Mouse (Mus musculus) layer of hippocampus, adult 18-20 months (tissue): ENCODE results near the gene Gm42906. TPM values are rescaled to one million over a fixed set of nuclear protein-coding genes. Genes with fewer than 3 reads are reported as not detected.

Source experiments
- DNase-seq, 2 experiments: peaks; one replicate each; pipeline ENCODE4 v3.0.0; 2022; ENCODE audit warnings: low spot score in 2 of 2
- total RNA-seq, 2 experiments: library from RNA; stranded (reverse); gene quantifications; 2 replicates each; pipeline ENCODE4 v1.2.3; 2021

Gene Gm42906
- total RNA-seq, 2 experiments from 2014 or later: not detected

DNA sequence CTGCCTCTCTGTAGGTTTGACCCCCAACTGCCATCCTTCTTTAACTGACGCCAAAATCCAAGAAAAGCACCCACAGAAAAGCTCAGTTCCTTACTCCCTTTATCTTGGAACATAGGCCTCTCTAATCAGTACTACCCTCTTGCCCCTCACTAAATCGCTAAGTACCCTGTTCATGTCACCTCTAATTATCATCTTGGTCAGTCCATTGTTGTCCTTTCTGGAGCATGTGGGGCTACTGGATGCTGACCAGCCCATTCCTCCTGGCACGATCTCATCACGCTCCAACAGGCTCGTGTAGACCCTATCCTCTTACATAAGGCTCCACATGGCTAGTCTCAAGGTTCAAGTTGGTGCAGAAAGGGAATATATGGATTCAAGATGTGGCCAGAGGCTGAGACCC is 191.6 kb downstream of the Gm42906 start:
- no peak for DNase-seq

DNA sequence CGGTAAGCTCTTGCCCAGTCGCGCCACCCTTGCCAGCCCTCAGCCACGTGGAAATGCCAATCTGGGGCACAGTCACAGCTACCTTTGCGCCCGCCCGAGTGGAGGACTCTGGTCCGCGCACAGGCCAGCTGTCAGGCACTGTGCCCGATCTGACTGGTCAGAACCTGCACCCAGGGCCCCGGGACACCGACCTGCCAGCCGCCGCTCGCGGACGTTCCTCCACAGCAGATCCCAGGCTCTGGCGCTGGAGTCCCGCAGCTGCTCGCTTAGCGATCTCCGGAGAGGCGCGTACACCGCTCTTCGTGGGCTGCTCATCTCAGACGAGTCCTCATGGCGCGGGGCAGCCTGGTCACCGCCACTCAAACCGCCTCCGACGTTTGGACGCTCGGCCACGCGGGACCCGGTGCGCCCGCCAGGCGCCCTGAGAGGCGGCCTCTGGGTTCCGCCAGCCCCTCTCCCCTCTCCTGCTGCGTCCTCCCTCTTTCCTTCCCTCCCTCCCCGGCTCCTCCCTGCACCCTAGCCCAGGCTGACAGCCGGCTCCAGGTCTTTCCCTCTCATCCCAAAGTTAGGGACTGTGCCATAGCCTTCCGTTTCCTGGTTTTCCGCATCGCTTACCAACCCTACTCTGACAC is 194.4 kb downstream of the Gm42906 start, which contains the start of gene Stard13:
Gene Stard13 (minus strand): TSS at position 437 of the 632 bp plus-strand sequence.
- DNase-seq: peak in 1 of 2 experiments; percentile 35

GRCm38 (mm10) chr5:151232576-151233299 is 195.2 kb downstream of the Gm42906 start:
- DNase-seq: no peak

DNA sequence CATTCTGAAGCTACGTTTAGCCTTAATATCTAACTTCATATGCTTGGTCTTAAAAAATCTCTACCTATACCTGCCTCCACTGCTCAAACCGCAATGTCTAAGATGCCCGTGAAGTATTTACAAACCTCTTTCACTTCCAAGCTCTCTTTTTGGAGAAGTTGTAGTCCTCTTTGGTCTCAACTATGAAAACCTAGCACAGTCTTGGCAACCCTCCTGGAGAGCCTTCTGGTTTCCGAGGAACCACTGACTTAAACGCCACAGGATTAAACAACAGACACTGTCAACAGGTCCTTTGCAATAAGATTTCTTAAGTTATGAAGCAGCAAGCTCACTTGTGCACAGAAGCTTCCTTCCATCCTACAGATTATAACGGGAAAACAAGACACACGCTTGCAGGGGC is 196.1 kb downstream of the Gm42906 start:
- no peak for DNase-seq

DNA sequence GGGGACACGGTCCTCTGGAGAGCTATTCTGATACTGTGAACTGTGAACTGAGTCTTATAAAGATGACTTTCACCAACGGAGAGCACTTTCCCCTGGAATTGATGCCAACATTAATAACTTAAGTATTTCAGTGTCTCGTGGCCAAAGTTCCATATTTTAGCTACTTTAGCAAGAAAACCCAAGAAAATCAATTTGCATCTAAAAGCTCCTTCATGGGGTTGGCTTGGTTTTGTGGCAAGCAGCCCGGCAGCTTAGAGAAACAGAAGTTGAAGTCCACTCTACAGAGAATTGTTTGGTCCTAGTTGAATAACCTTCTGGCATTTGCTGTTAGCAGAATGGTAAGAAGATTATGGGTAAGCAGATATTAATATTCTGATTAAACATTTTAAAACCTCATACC is 196.6 kb downstream of the Gm42906 start:
- DNase-seq: peak in 1 of 2 experiments; percentile 23

GRCm38 (mm10) chr5:151230427-151230826 is 197.5 kb downstream of the Gm42906 start:
- no peak for DNase-seq

GRCm38 (mm10) chr5:151228367-151229005 is 199.5 kb downstream of the Gm42906 start:
- DNase-seq: no peak

DNA sequence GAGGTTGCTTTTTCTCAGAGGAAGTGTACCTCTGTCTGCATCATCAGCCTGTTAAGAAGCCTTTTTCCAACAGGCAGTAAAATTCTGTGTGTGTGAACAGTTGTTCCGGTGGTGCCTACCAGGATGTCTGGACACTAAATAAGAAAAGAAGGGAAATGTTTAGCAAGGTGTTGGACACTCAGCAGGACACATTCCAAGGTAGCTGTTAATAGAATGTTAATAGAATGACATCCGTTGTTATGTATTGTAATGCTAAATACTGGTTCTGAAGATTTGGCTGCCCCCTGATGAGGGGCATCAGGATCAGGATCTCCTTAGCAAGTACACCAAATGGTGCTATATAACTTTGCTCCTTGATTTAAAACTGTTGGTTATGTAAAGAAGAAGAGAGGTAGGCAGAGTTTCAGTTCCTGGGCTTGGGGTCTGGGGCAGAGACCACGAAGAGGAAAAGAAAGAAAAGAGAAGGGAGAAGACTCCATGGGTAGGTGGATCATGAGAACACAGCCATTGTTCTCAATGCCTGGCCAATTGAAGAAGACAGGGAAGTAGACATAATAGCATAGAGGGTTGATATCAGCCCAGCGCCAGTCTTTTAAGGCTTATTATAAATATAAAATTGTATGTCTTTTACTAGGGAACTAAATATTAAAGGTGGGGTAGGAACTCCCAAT is 204.1 kb downstream of the Gm42906 start:
- no peak for DNase-seq

DNA sequence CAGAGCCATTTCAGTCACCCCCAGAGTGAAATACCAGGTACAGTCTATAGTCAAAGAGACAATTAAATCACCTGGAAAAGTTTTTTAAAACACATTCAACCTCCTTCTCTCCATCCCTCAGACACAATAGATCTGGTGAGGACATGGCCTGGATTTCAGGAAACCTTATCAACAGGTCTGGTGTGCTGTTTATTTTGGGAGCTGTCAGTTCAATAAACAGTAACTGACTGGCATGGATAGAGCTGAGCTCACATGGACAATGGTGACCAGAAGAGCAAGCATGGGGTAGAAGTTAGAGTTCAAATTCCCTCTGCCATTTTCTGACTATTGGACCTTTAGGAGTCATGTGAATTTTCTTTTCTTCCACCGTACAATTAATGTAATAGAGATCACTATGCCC is 205.2 kb downstream of the Gm42906 start:
- DNase-seq: no peak

- DNase-seq: no peak
These were observed 209.3 kb downstream of the Gm42906 start for GRCm38 (mm10) chr5:151218689-151219115.

DNA sequence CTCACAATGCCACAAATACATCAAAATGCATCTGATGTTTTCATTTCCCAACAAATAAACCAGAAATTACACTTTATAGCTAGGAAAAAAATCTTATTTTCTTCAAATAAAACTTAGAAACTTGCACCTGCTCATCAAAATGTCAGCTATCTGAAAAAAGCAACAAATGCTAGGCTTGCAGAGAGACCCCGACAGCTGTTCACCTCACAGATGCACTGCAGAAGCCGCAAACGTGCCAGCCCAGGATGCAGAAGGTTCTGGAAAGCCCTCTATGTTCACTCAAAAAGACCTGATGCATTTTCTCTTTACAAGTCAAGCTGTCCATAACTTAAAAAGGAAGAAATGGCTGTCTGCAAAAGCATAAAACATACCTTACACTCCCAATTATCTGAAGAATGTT is 214.9 kb downstream of the Gm42906 start:
- DNase-seq: no peak

DNA sequence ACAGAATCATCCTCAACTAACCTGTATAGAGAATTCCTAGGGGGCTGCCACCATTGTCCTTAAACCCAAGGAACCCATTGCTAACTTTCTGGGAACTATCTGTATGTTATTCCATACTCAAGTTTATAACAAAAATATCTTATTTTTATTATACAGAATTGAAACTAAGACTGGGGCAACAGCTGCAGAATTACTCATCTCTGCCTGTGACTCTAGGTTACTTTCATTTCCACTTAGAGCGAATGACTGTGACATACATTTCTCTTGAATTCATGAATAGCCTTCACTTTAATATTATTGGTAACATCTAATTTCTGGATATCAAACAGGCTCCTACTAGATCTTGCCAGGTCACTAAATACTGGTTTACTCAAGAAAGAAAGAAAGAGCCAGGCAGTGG is 217.1 kb downstream of the Gm42906 start:
- no peak for DNase-seq

DNA sequence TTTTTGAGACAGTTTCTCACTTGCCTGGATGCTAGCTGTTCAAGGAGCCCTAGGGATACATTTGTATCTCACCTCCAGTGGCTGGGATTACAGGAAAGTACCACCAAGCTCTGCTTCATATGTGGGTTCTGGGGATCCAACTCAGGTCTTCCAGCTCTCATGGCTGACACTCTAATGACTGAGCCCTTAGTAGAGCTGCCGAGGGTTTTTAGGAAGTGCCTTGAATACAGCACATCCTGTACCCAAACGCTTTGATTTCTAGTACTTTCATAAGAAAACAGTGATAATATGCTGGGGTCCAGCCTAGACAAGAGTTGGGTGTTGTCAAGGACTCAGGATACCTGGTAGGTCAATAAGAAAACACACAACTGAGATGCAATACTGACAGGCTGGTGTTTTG is 217.9 kb downstream of the Gm42906 start:
- no peak for DNase-seq

GRCm38 (mm10) chr5:151205017-151205416 is 222.9 kb downstream of the Gm42906 start:
- no peak for DNase-seq

GRCm38 (mm10) chr5:151202925-151203324 is 225.0 kb downstream of the Gm42906 start:
- DNase-seq: peak in 1 of 2 experiments; percentile 39

DNA sequence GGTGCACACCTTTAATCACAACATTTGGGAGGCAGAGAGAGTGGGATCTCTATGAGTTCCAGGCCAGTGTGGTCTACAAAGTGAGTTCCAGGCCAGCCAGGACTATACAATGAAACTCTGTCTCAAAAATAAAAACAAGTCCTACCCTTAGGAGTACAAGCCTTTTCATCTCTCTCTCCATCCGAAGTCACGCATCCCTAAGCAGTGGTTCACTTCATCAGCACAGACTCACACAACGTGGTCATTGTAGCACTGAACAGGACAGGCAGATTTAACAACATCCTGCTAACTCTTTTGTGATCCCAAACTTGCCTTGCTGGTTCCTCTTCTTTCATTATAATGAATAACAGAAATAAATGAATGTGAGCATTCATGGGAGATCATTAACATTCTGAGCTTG is 226.7 kb downstream of the Gm42906 start:
- no peak for DNase-seq

- DNase-seq: no peak
These were observed 228.7 kb downstream of the Gm42906 start for GRCm38 (mm10) chr5:151199235-151199634.

DNA sequence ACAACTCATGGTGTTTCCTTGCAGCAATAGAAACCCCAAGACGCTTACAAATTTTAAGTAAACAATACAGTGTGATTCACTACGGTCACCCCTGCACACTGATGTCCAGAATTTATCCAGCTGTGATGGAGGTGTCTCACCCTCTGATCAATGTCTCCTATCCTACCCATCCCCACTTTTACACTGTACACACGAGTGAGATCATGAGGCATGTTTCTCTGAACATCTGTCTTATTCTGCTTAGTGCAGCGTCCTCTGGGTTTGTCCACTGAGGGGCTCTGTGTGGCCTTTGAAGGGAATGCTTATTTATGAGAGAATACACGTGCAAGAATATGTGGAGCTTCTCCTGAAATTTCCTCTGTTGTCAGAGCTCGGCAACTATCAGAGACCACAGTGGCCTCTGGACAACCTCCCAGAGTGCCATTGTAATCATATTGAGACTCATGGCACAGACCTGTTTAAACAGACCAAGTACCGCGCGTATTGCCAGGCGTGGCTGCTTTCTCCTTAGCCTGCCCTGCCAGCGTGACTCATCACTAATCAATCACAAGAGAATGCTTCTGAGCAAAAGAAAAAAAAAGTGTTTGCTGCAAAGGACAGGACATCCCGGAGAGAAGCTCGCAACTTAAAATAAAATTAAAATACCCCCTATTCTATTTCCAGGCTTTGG is 231.2 kb downstream of the Gm42906 start:
- no peak for DNase-seq

DNA sequence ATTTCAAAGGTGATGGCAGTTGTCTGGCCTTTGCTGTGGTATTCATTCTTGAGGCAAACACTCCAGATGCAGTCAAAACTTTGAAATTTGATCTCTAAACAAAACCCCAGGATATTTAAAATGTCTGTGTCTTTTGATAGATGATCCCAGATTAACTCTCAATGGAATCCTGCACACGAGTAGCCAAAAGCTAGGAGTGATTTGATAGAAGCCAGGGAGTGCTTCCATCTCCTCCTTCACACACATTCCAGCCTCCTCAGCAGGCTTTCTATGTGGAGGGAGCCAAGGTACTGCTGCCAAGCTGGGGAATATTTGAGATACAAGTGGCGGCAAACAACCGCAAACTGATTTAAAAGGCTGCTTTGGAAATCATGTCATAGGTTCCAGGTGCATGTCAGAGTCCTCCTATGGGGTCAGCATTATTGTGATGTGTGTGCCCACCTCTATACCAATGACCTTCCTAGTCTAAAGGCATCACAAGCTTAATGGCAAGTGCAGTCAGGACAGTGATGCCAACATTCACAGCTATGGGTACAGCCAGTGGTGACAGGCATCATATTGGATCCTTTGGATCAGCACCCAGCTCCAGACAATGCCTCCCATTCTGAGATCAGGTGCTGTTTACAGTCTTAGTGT is 234.0 kb downstream of the Gm42906 start:
- DNase-seq: no peak

DNA sequence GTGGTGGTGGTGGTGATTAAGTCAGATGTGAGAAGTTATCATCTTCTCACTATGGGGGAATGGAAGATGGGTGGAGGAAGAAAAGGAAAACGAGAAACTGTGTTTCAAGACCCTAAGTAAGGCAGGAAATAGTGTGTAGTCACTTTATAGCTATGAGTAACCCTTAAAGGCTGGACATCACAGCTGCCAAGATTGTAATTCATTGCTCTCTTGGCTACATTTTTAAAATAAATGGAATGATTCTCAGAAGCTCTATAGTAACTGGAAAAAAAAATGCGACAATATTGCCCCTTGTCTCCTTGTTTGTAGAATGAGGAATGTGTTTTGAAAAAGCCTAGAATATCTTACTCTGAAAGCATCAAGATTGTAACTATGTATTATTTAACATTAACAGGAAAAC is 235.7 kb downstream of the Gm42906 start:
- DNase-seq: no peak

DNA sequence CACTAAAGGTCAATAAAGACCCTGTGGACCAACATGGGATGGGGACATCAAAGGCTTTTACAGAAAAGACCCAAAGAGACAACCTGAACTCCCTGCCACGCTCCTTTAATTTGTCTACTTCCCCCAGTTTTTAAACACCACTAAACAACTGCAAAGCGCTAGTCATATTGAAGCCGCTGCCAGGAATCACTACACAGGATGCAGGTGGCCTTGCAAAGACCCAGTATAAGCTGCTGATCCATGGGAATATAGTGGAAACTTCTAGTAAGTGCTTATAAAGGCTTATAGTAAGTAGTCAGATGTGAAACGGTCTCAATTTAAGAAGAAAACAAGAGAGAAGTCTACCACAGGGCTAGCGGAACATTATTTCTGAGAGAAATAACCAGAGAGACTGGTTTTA is 237.2 kb downstream of the Gm42906 start:
- DNase-seq: no peak
